Comparison of ENCODE assay signal across 1 mouse cellular context in the genomic region with DNA sequence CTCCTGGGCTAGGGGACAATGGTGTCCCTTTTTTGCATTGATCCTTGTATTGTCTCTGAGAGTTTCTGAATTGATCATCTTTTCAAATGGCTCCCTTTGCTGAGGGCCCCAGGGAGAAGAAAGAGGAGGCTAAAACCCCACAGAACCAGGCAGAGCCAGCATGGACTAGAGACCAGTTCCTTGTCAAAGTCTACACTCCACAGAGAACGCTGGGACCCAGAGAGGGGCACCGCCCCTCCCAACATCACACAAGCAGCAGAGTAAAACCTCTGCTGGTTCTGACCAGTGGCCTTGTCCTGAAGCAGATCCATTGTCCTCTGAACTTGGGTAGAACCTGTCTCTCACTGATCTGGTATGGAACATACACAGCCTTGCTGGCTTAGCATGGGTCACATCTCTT.
TF ChIP-seq lines count a peak whose summit lies in the region.

No protein-coding gene starts in this region.

TF ChIP-seq in CH12.LX, 34 proteins besides CTCF, POLR2A, EP300 and RAD21:
- no peak for TF ChIP-seq MXI1 (IDR thresholded peaks at IDR 0.05; ENCODE audit: low read depth, low read length)
- no peak for TF ChIP-seq JUN (IDR thresholded peaks at IDR 0.05; ENCODE audit: insufficient read depth, low read depth, low read length)
- no peak for TF ChIP-seq RCOR1 (conservative IDR thresholded peaks at IDR 0.05; ENCODE audit: low read depth, low read length)
- no peak for TF ChIP-seq MAX (IDR thresholded peaks at IDR 0.05; ENCODE audit: low read length)
- TF ChIP-seq KAT2A (IDR thresholded peaks at IDR 0.05; ENCODE audit: insufficient replicate concordance, low read length) = no peak
- TF ChIP-seq USF2 (conservative IDR thresholded peaks at IDR 0.05; ENCODE audit: low read depth, low read length) = no peak
- TF ChIP-seq JUND (conservative IDR thresholded peaks at IDR 0.05; ENCODE audit: low read depth, low read length) = no peak
- no peak for TF ChIP-seq TCF12 (IDR thresholded peaks at IDR 0.05; ENCODE audit: low read depth, low read length)
- no peak for TF ChIP-seq ETS1 (conservative IDR thresholded peaks at IDR 0.05; ENCODE audit: low read depth, low read length)
- TF ChIP-seq MEF2A (IDR thresholded peaks at IDR 0.05; ENCODE audit: borderline replicate concordance, low read depth, low read length) = no peak
- no peak for TF ChIP-seq PAX5 (IDR thresholded peaks at IDR 0.05; ENCODE audit: low read length)
- no peak for TF ChIP-seq MAFK (IDR thresholded peaks at IDR 0.05; ENCODE audit: insufficient replicate concordance, low read length)
- TF ChIP-seq TBP (conservative IDR thresholded peaks at IDR 0.05; ENCODE audit: low read depth, low read length) = no peak
- no peak for TF ChIP-seq NRF1 (IDR thresholded peaks at IDR 0.05; ENCODE audit: low read depth, low read length)
- no peak for TF ChIP-seq HCFC1 (IDR thresholded peaks at IDR 0.05; ENCODE audit: low read depth, low read length)
- TF ChIP-seq CHD2 (IDR thresholded peaks at IDR 0.05; ENCODE audit: low read length) = no peak
- no peak for TF ChIP-seq BHLHE40 (IDR thresholded peaks at IDR 0.05; ENCODE audit: low read depth, low read length)
- no peak for TF ChIP-seq ZC3H11A (IDR thresholded peaks at IDR 0.05; ENCODE audit: low read depth, low read length)
TF ChIP-seq in CH12.LX: peak in this region for 0.
